Mouse (Mus musculus): Measurements from ENCODE around the gene Ppp1r14d. TPM values are rescaled to one million over a fixed set of nuclear protein-coding genes. Genes with fewer than 3 reads are reported as not detected.

Ppp1r14d gene
- not detected for total RNA-seq (2021)
- long read RNA-seq, experiment 1 = 0 reads
- long read RNA-seq, experiment 2 = 0 reads

GRCm38 (mm10) chr2:119229775-119230704 lies at the start of gene Ppp1r14d:
TSS of gene Ppp1r14d (minus strand) at chr2:119229906.
- intact Hi-C loops (cut with DNase I) = no loop called here
- no peak for DNase-seq (ENCODE audit: extremely low spot score in 1 of 2, low spot score in 2 of 2)

GRCm38 (mm10) chr2:119277810-119278209 lies 48.1 kb upstream of the Ppp1r14d start:
- TF ChIP-seq CTCF (IDR thresholded peaks at IDR 0.05) = no peak
- no peak overlapping the region for H3K4me3 ChIP-seq
- intact Hi-C loops (cut with DNase I) = no loop called here
- no peak overlapping the region for H3K27ac ChIP-seq
- no peak for DNase-seq (ENCODE audit: extremely low spot score in 1 of 2, low spot score in 2 of 2)

More at GRCm38 (mm10) chr2:119229775-119230704, at the start of gene Ppp1r14d:
- no peak for TF ChIP-seq CTCF (IDR thresholded peaks at IDR 0.05)
- no peak within 1 kb of the TSS for H3K4me3 ChIP-seq
- H3K27ac ChIP-seq = no peak within 1 kb of the TSS

GRCm38 (mm10) chr2:119276926-119277325 lies 47.2 kb upstream of the Ppp1r14d start:
- intact Hi-C loops (cut with DNase I) = no loop called here
- H3K27ac ChIP-seq = no peak overlapping the region
- TF ChIP-seq CTCF (IDR thresholded peaks at IDR 0.05) = no peak
- no peak for DNase-seq (ENCODE audit: extremely low spot score in 1 of 2, low spot score in 2 of 2)
- no peak overlapping the region for H3K4me3 ChIP-seq

- intact Hi-C loops (cut with DNase I) = no loop called here
- DNase-seq (ENCODE audit: extremely low spot score in 1 of 2, low spot score in 2 of 2) = no peak
- no peak overlapping the region for H3K27ac ChIP-seq
- H3K4me3 ChIP-seq = no peak overlapping the region
- TF ChIP-seq CTCF (IDR thresholded peaks at IDR 0.05) = no peak
Observed at GRCm38 (mm10) chr2:119274126-119274525, 44.4 kb upstream of the Ppp1r14d start.

GRCm38 (mm10) chr2:119270643-119271331 lies 41.1 kb upstream of the Ppp1r14d start, which contains the start of gene Rhov:
TSS of gene Rhov (minus strand) at chr2:119271272.
- DNase-seq (ENCODE audit: extremely low spot score in 1 of 2, low spot score in 2 of 2) = peak; percentile 62 to 67
- Histone ChIP-seq H3K27ac (peak within 1 kb of the TSS; percentile 84), H3K4me3 (peak within 1 kb of the TSS; percentile 73)
- intact Hi-C loops (cut with DNase I) = no loop called here
- TF ChIP-seq CTCF (IDR thresholded peaks at IDR 0.05) = peak; percentile 17; the same call in 1 of the 2 replicates

GRCm38 (mm10) chr2:119270286-119270642 lies 40.6 kb upstream of the Ppp1r14d start:
- TF ChIP-seq CTCF (IDR thresholded peaks at IDR 0.05) = no peak
- Histone ChIP-seq H3K27ac (peak overlapping the region; percentile 84; the same call in 1 of the 2 replicates), H3K4me3 (peak overlapping the region; percentile 73)
- no peak for DNase-seq (ENCODE audit: extremely low spot score in 1 of 2, low spot score in 2 of 2)
- intact Hi-C loops (cut with DNase I) = no loop called here

- no peak for TF ChIP-seq CTCF (IDR thresholded peaks at IDR 0.05)
- H3K4me3 ChIP-seq = no peak overlapping the region
- intact Hi-C loops (cut with DNase I) = no loop called here
- DNase-seq (ENCODE audit: extremely low spot score in 1 of 2, low spot score in 2 of 2) = no peak
- H3K27ac ChIP-seq = no peak overlapping the region
Observed at GRCm38 (mm10) chr2:119263813-119264212, 34.1 kb upstream of the Ppp1r14d start.

GRCm38 (mm10) chr2:119262978-119263377 lies 33.3 kb upstream of the Ppp1r14d start:
- intact Hi-C loops (cut with DNase I) = no loop called here
- Histone ChIP-seq H3K4me3 (no peak overlapping the region), H3K27ac (no peak overlapping the region)
- no peak for TF ChIP-seq CTCF (IDR thresholded peaks at IDR 0.05)
- no peak for DNase-seq (ENCODE audit: extremely low spot score in 1 of 2, low spot score in 2 of 2)

- no peak for TF ChIP-seq CTCF (IDR thresholded peaks at IDR 0.05)
- no peak overlapping the region for H3K4me3 ChIP-seq
- intact Hi-C loops (cut with DNase I) = no loop called here
- DNase-seq (ENCODE audit: extremely low spot score in 1 of 2, low spot score in 2 of 2) = no peak
- no peak overlapping the region for H3K27ac ChIP-seq
Observed at GRCm38 (mm10) chr2:119261326-119261725, 31.6 kb upstream of the Ppp1r14d start.

- no peak for DNase-seq (ENCODE audit: extremely low spot score in 1 of 2, low spot score in 2 of 2)
Observed at GRCm38 (mm10) chr2:119260518-119260917, 30.8 kb upstream of the Ppp1r14d start.

GRCm38 (mm10) chr2:119254976-119255375 lies 25.3 kb upstream of the Ppp1r14d start:
- intact Hi-C loops (cut with DNase I) = loop anchor here (5.0 kb wide), 1 partner anchor 182 kb away; no protein-coding TSS in a partner anchor
- Histone ChIP-seq H3K4me3 (no peak overlapping the region), H3K27ac (no peak overlapping the region)
- DNase-seq (ENCODE audit: extremely low spot score in 1 of 2, low spot score in 2 of 2) = no peak
- TF ChIP-seq CTCF (IDR thresholded peaks at IDR 0.05) = no peak

More at GRCm38 (mm10) chr2:119260518-119260917, 30.8 kb upstream of the Ppp1r14d start:
- Histone ChIP-seq H3K4me3 (no peak overlapping the region), H3K27ac (no peak overlapping the region)
- intact Hi-C loops (cut with DNase I) = no loop called here
- TF ChIP-seq CTCF (IDR thresholded peaks at IDR 0.05) = no peak

All from left cerebral cortex, adult 2 months (tissue).